Mouse (Mus musculus) inflammation-experienced regulatory T-cells, adult 16 weeks (primary cell): ENCODE measurements around the gene Cryba2. TPM values are rescaled to one million over a fixed set of nuclear protein-coding genes. Genes with fewer than 3 reads are reported as not detected.

ENCODE experiments used
- polyA plus RNA-seq: library from polyadenylated mRNA; unstranded; fragments of 100-300 nt; shearing (Covaris generic); gene quantifications from one replicate; pipeline ENCODE4 v1.2.1, GENCODE M21; 2017

The Cryba2 gene
- polyA plus RNA-seq = not detected

DNA sequence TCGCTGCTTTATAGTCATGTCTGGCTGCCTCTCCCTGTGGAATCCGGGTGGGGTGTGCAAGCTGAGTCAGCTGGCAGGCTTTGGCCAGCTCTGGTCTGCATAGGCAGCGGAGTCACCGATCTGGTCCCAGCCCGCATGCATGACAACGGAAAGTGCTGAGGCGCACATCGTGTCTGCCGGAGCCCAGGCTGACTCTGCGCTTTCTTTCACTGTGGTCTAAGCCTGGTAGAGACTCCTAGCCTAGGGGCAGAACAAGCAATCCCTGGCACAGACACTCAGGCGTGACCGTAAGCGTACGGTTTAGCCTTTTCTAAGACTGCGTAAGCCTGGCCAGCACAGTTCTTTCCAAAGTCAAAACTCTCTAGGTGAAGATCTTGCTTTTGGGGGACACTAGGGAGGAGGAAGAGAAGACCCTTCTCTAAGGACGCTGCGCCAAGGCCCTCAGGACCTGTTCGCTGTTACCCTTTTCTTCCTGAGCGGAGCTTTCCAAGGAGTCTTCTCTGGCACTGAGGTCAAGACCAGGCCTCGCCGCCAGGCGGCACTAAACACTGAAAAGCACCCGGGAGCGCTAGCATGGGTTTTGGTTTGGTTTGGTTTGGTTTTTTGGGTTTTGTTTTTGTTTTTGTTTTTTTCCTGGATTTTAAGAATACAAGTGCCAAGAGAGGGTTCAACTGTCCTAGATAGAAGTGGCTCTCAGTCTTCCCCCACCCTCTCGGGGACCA is at the start of gene Cryba2:
Gene Cryba2, minus strand, starts transcription at position 10 of the 722 bp plus-strand sequence.

DNA sequence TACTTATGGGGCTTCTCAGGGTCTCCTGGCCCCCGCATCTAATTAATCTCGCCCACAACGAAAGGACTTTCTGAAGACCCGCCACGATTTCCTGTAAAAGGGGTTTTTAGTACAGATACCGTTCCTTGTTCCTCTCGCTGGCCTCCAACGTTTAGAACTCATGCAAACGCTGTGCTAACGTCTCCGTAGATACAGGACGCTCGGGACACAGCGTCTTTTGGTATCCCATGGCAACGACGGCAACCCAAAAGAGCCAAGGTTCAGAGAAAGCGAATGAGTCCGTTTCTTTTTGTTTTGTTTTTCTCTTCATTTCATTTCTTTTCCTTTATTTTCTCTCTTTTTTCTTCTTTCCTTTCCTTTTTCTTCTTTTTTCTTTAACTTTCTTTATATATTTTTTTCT is 42.5 kb upstream of the Cryba2 start, which contains the start of gene Cfap65:
Gene Cfap65, minus strand, starts transcription at position 198 of the 400 bp plus-strand sequence.

DNA sequence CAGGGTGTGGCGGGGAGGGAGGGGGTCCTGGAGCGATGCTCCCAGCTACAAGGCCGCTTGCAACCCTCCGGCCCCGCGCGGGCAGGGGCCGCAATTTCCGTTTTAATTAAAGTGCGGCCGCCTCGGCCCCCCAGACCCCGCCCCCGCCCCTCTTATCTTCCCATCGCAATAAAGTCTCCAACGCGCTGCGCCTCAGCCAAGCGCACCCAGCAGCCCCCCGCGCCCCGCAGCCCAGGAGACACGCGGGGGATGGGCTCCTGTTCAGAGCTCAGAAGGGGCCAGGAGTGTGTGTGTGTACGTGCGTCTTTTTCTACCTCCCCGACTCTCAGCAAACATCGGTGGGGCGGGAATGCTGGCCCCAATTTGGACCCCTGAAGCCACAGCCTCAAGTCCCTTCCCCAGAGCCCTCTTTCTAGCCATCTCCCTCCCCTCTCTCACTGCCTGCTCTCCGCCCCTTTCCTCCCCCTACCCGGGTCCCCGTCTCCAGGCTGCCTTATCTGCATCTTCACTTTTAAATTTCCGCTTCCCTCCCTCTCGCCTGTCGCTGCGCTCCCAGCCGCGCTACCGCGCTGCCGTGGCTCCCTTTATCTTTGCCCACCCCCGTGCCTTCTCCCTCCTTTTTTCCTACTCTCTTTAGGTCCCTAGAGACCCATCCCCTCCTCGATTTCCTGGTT is 7.4 kb downstream of the Cryba2 start, which contains the start of gene Fev:
Gene Fev, minus strand, starts transcription at position 51 of the 674 bp plus-strand sequence.

DNA sequence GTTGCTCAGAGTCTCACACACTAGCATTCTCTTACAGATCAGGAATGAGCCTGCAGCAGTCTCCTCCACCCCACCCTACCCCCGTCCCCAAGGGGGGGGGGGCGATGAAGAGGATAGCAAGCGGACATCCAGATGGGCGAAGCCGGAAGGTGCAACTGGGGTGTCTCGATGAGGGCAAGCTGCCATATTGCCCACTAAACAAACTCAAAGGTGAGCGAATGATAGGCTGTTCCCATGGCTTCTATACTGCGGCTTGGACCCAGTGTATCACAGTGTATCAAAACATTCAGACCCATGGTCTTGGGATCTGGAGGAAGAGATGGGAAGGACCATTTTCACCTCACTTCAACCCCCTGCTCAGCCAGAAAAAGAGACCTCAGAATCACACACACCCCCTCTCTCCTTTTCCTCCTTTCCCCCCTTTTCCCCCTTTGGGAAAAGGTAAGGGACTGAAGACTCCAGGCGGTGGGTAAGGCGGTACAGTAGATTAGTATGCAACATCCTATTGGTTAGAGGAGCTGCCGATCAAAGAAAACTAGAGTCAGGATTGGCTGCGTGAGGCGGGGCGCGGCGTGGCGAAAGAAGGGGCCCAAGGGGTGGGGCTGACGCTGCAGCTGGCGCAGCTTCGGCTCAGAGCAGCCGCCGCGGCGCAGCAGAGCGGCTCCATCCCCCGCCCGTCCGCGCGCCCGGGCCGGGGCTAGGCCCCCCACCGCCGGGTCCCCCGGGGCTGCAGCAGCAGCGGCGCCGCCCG is 38.5 kb downstream of the Cryba2 start, which contains the start of gene Cdk5r2:
Gene Cdk5r2, plus strand, starts transcription at position 629 of the 751 bp plus-strand sequence.

Other genes starting within 250 kb of the Cryba2 start
- 48.4 TPM for gene Ttll4, start 231.4 kb downstream of the Cryba2 start, polyA plus RNA-seq
- 0.51 TPM for gene Cyp27a1, start 179.6 kb downstream of the Cryba2 start, polyA plus RNA-seq
- gene Prkag3, start 143.9 kb downstream of the Cryba2 start, polyA plus RNA-seq = not detected
- not detected for gene Wnt6, start 121.3 kb downstream of the Cryba2 start, polyA plus RNA-seq
- gene Wnt10a, start 101.6 kb downstream of the Cryba2 start, polyA plus RNA-seq = 0.43 TPM
- gene Cdk5r2, start 38.2 kb downstream of the Cryba2 start, polyA plus RNA-seq = not detected
- gene Fev, start 7.7 kb downstream of the Cryba2 start, polyA plus RNA-seq = not detected
- gene Cfap65, start 42.5 kb upstream of the Cryba2 start, polyA plus RNA-seq = not detected
- 0.20 TPM for gene Ihh, start 58.5 kb upstream of the Cryba2 start, polyA plus RNA-seq
- 9.7 TPM for gene Nhej1, start 232.1 kb upstream of the Cryba2 start, polyA plus RNA-seq
- gene Slc23a3, start 240.7 kb upstream of the Cryba2 start, polyA plus RNA-seq = 0.23 TPM
- 192 TPM for gene Cnppd1, start 249.6 kb upstream of the Cryba2 start, polyA plus RNA-seq
- 22.9 TPM for gene Retreg2, start 249.6 kb upstream of the Cryba2 start, polyA plus RNA-seq